Mouse (Mus musculus) C2C12 (cell line): Measurements from ENCODE around the gene Selplg.

Experiments
- CEBPB ChIP-seq: IDR thresholded peaks from one replicate; pipeline ENCODE4 v1.6.1; 2011; ENCODE audit warnings: low read depth, mild to moderate bottlenecking, control low read depth, moderate library complexity
- CTCF ChIP-seq: IDR thresholded peaks from one replicate; pipeline ENCODE4 v1.5.1; 2011; ENCODE audit not compliant: control insufficient read depth, insufficient read depth, insufficient read length
- MAX ChIP-seq: IDR thresholded peaks from one replicate; pipeline ENCODE4 v1.6.1; 2011; ENCODE audit warnings: mild to moderate bottlenecking, control low read depth
- MYOD1 ChIP-seq: IDR thresholded peaks from one replicate; pipeline ENCODE4 v1.6.1; 2011; ENCODE audit warnings: low read depth; ENCODE audit not compliant: control insufficient read depth, insufficient read length
- MYOG ChIP-seq: IDR thresholded peaks from one replicate; pipeline ENCODE4 v1.6.1; 2011; ENCODE audit not compliant: control insufficient read depth, insufficient read length; ENCODE audit errors: extremely low read depth
- USF1 ChIP-seq: IDR thresholded peaks from one replicate; pipeline ENCODE4 v1.6.1; 2011; ENCODE audit warnings: low read depth, mild to moderate bottlenecking, control low read depth, moderate library complexity

GRCm38 (mm10) chr5:113869132-113869531 lies 36.7 kb upstream of the Selplg start:
- no peak for TF ChIP-seq MAX
- no peak for TF ChIP-seq CTCF
- TF ChIP-seq MYOD1 = peak; percentile 94
- no peak for TF ChIP-seq USF1
- TF ChIP-seq CEBPB = no peak
- TF ChIP-seq MYOG = no peak
